Mouse (Mus musculus) embryonic facial prominence, embryonic 10.5 days (tissue): Measurements from ENCODE around the gene Csk. TPM values are rescaled to one million over a fixed set of nuclear protein-coding genes. Genes with fewer than 3 reads are reported as not detected.

ENCODE experiments used
- DNase-seq: peaks from one replicate; pipeline ENCODE4 v3.0.0-alpha.2; 2017; ENCODE audit warnings: low spot score
- H3K27ac ChIP-seq: fragments of 300-500 bp; sonication (generic); replicated peaks from 2 replicates; pipeline ENCODE4 v1.5.1; 2016; ENCODE audit warnings: mild to moderate bottlenecking
- H3K27me3 ChIP-seq: fragments of 300-500 bp; sonication (generic); replicated peaks from 2 replicates; pipeline ENCODE4 v1.6.1; 2016; ENCODE audit warnings: low read depth, mild to moderate bottlenecking; ENCODE audit not compliant: poor library complexity, severe bottlenecking
- H3K36me3 ChIP-seq: fragments of 300-500 bp; sonication (generic); replicated peaks from 2 replicates; pipeline ENCODE4 v1.6.1; 2016; ENCODE audit warnings: mild to moderate bottlenecking, moderate library complexity
- H3K4me1 ChIP-seq: fragments of 300-500 bp; sonication (generic); 2 replicates; pipeline ENCODE4 v1.6.1; 2016
- H3K4me3 ChIP-seq: fragments of 300-500 bp; sonication (generic); 2 replicates; pipeline ENCODE4 v1.5.1; 2016; ENCODE audit warnings: mild to moderate bottlenecking, moderate library complexity
- H3K9me3 ChIP-seq: fragments of 300-500 bp; sonication (generic); 2 replicates; pipeline ENCODE4 v1.6.1; 2016; ENCODE audit warnings: mild to moderate bottlenecking
- WGBS: fragments of 180-500 bp; shearing (Covaris S2); methylation state at CpG from one replicate; pipeline ENCODE4 v1.1.7; 2016; 5-methylcytosine and 5-hydroxymethylcytosine counted together
- polyA plus RNA-seq: library from polyadenylated mRNA; unstranded; fragments of >200 nt; fragmentation: Nextera tagmentation; extraction: Ambion mirVana; gene quantifications from 2 replicates; pipeline ENCODE4 v1.2.1, GENCODE M21; 2016

Csk gene
- polyA plus RNA-seq, 1 experiment from 2014 or later = 38.3 TPM

- peak overlapping the region; percentile 37 for H3K4me3 ChIP-seq
- H3K4me1 ChIP-seq = peaks cover 43% of the 10 kb centered on the region
- no peaks in the 10 kb centered on the region for H3K36me3 ChIP-seq
- H3K27ac ChIP-seq = peak overlapping the region; percentile 30
- peaks cover 34% of the 10 kb centered on the region for H3K27me3 ChIP-seq
- WGBS = 2% methylated on average over 11 of the region's 11 CpGs
- DNase-seq = peak; percentile 93
- no peaks in the 10 kb centered on the region for H3K9me3 ChIP-seq
Measured at GRCm38 (mm10) chr9:57655749-57656148, 2.3 kb upstream of the Csk start.

GRCm38 (mm10) chr9:57654966-57655365, 1.5 kb upstream of the Csk start:
- 91% methylated on average over 1 of the region's 1 CpGs for WGBS
- no peak for DNase-seq
- H3K4me3 ChIP-seq = no peak overlapping the region
- H3K9me3 ChIP-seq = no peaks in the 10 kb centered on the region
- H3K27me3 ChIP-seq = peaks cover 34% of the 10 kb centered on the region
- no peak overlapping the region for H3K27ac ChIP-seq
- peaks cover 50% of the 10 kb centered on the region for H3K4me1 ChIP-seq
- no peaks in the 10 kb centered on the region for H3K36me3 ChIP-seq

GRCm38 (mm10) chr9:57652855-57653254, 576 bp downstream of the Csk start:
- no peaks in the 10 kb centered on the region for H3K9me3 ChIP-seq
- no peaks in the 10 kb centered on the region for H3K36me3 ChIP-seq
- H3K4me3 ChIP-seq = no peak overlapping the region
- peaks cover 55% of the 10 kb centered on the region for H3K4me1 ChIP-seq
- H3K27ac ChIP-seq = peak overlapping the region; percentile 7; the same call in 1 of the 2 replicates
- peak; percentile 23 for DNase-seq
- 32% methylated on average over 3 of the region's 3 CpGs for WGBS
- H3K27me3 ChIP-seq = peaks cover 34% of the 10 kb centered on the region

GRCm38 (mm10) chr9:57652351-57652750, 1.1 kb downstream of the Csk start:
- 66% methylated on average over 9 of the region's 9 CpGs for WGBS
- DNase-seq = no peak

GRCm38 (mm10) chr9:57650786-57651311, 2.6 kb downstream of the Csk start:
- H3K4me1 ChIP-seq = peaks cover 59% of the 10 kb centered on the region
- no peaks in the 10 kb centered on the region for H3K36me3 ChIP-seq
- 12% methylated on average over 6 of the region's 6 CpGs for WGBS
- DNase-seq = peak; percentile 45
- H3K9me3 ChIP-seq = no peaks in the 10 kb centered on the region
- H3K27me3 ChIP-seq = peaks cover 40% of the 10 kb centered on the region
- peak overlapping the region; percentile 13; the same call in 1 of the 2 replicates for H3K4me3 ChIP-seq
- peak overlapping the region; percentile 2; the same call in 1 of the 2 replicates for H3K27ac ChIP-seq

More at GRCm38 (mm10) chr9:57652351-57652750, 1.1 kb downstream of the Csk start:
- H3K27me3 ChIP-seq = peaks cover 35% of the 10 kb centered on the region
- H3K27ac ChIP-seq = no peak overlapping the region
- H3K4me1 ChIP-seq = peaks cover 58% of the 10 kb centered on the region
- H3K9me3 ChIP-seq = no peaks in the 10 kb centered on the region
- no peaks in the 10 kb centered on the region for H3K36me3 ChIP-seq
- no peak overlapping the region for H3K4me3 ChIP-seq

GRCm38 (mm10) chr9:57650130-57650785, 3.2 kb downstream of the Csk start:
- Histone ChIP-seq H3K27ac (peak overlapping the region; percentile 2; the same call in 1 of the 2 replicates), H3K4me3 (no peak overlapping the region), H3K27me3 (peaks cover 40% of the 10 kb centered on the region), H3K4me1 (peaks cover 60% of the 10 kb centered on the region), H3K9me3 (no peaks in the 10 kb centered on the region), H3K36me3 (no peaks in the 10 kb centered on the region)
- no peak for DNase-seq
- 89% methylated on average over 6 of the region's 6 CpGs for WGBS

GRCm38 (mm10) chr9:57647286-57648108, 5.9 kb downstream of the Csk start:
- 73% methylated on average over 4 of the region's 4 CpGs for WGBS
- peaks cover 65% of the 10 kb centered on the region for H3K4me1 ChIP-seq
- DNase-seq = no peak
- no peaks in the 10 kb centered on the region for H3K9me3 ChIP-seq
- no peak overlapping the region for H3K27ac ChIP-seq
- peaks cover 13% of the 10 kb centered on the region; the same call in 1 of the 2 replicates for H3K27me3 ChIP-seq
- no peak overlapping the region for H3K4me3 ChIP-seq
- peaks cover 6% of the 10 kb centered on the region for H3K36me3 ChIP-seq

- Histone ChIP-seq H3K27me3 (peaks cover 11% of the 10 kb centered on the region; the same call in 1 of the 2 replicates), H3K27ac (no peak overlapping the region), H3K9me3 (no peaks in the 10 kb centered on the region), H3K4me1 (peaks cover 66% of the 10 kb centered on the region), H3K4me3 (no peak overlapping the region), H3K36me3 (peaks cover 15% of the 10 kb centered on the region)
- 74% methylated on average over 12 of the region's 12 CpGs for WGBS
- no peak for DNase-seq
Measured at GRCm38 (mm10) chr9:57646551-57647103, 6.8 kb downstream of the Csk start.

GRCm38 (mm10) chr9:57644944-57645893, 8.2 kb downstream of the Csk start:
- Histone ChIP-seq H3K27me3 (0 out of 2 replicates have a peak, but pooled peaks cover 5% of the 10 kb centered on the region), H3K4me3 (peak overlapping the region; percentile 99), H3K9me3 (no peaks in the 10 kb centered on the region), H3K4me1 (peaks cover 66% of the 10 kb centered on the region), H3K36me3 (peaks cover 21% of the 10 kb centered on the region), H3K27ac (peak overlapping the region; percentile 99)
- DNase-seq = peak; percentile 95
- under 1% methylated on average over 85 of the region's 85 CpGs for WGBS

GRCm38 (mm10) chr9:57644442-57644943, 8.9 kb downstream of the Csk start:
- H3K4me1 ChIP-seq = peaks cover 72% of the 10 kb centered on the region
- H3K36me3 ChIP-seq = peaks cover 21% of the 10 kb centered on the region
- under 1% methylated on average over 18 of the region's 18 CpGs for WGBS
- H3K4me3 ChIP-seq = peak overlapping the region; percentile 99
- peak overlapping the region; percentile 99 for H3K27ac ChIP-seq
- H3K27me3 ChIP-seq = 0 out of 2 replicates have a peak, but pooled peaks cover 5% of the 10 kb centered on the region
- no peak for DNase-seq
- H3K9me3 ChIP-seq = no peaks in the 10 kb centered on the region

GRCm38 (mm10) chr9:57643856-57644180, 9.6 kb downstream of the Csk start:
- peak overlapping the region; percentile 99 for H3K27ac ChIP-seq
- H3K4me1 ChIP-seq = peaks cover 78% of the 10 kb centered on the region
- 58% methylated on average over 7 of the region's 7 CpGs for WGBS

More at GRCm38 (mm10) chr9:57643856-57644180, 9.6 kb downstream of the Csk start:
- H3K9me3 ChIP-seq = no peaks in the 10 kb centered on the region
- DNase-seq = no peak
- 0 out of 2 replicates have a peak, but pooled peaks cover 5% of the 10 kb centered on the region for H3K27me3 ChIP-seq
- H3K4me3 ChIP-seq = peak overlapping the region; percentile 99
- H3K36me3 ChIP-seq = peaks cover 21% of the 10 kb centered on the region
